Mouse (Mus musculus) E14TG2a.4 (cell line): ENCODE data around the gene Galr3.

Experiments used
- CTCF ChIP-seq: conservative IDR thresholded peaks from 2 replicates; pipeline ENCODE4 v1.5.1; 2014; ENCODE audit warnings: low read length
- NANOG ChIP-seq: IDR thresholded peaks from 2 replicates; pipeline ENCODE4 v1.6.1; 2014; ENCODE audit warnings: borderline replicate concordance, low read length, mixed read lengths
- POU5F1 ChIP-seq: IDR thresholded peaks from 2 replicates; pipeline ENCODE4 v1.6.1; 2014; ENCODE audit warnings: low read length, borderline replicate concordance

- TF ChIP-seq CTCF, result no peak
- no peak for TF ChIP-seq NANOG
- TF ChIP-seq POU5F1, result no peak
Measured at GRCm38 (mm10) chr15:78998348-78998747, 43.3 kb upstream of the Galr3 start.
